Mouse (Mus musculus): ENCODE measurements around the gene Macrod2.

DNA sequence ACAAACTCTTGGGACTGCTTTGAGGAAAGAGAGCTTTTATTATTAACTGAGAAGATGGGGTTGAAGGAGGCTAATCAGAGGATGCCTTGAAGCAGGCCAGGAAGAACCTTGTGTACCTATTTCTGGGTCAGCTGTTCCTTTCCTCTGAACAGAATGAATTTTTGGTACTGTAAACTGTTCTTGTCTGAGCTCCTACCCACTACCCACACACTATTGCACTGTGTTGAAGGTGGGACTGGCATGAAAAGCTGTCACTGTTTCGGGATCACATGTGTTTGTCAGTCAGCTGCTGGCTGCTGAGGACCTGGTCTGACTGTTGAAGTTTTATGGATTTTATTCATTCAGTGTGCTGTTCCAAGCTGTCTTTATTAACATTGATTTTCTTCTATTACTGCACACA is 1862.4 kb downstream of the Macrod2 start:
- no peak for TF ChIP-seq CTCF (IDR thresholded peaks at IDR 0.05; ENCODE audit: borderline replicate concordance, insufficient read depth, low read depth, low read length)
- TF ChIP-seq POLR2A (IDR thresholded peaks at IDR 0.05; ENCODE audit: borderline replicate concordance, insufficient read depth, low read length), result no peak

All from cerebellum, adult 2 months (tissue).